Mouse (Mus musculus): Measurements from ENCODE around the gene Dera.

Gene Dera

DNA sequence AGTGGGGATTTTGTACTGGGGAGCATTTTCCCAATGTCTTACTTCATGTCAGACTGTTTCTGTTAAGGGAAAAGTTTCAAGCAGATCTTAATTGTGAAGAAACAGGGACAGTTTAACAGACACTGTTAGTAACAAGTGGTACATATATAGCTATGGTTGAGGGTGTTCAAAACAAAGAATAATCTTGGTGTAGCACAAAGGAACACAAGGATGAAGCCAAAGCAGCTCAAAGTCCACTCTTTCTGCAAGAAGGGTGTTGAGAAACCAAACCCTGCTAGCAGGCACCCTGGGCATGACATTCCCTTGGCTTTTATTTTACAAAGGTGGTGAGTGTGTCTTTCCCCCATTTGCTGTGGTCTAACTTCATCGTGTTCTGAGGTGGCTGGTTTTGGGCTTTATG is 3.5 kb downstream of the Dera start:
- no peak for DNase-seq (ENCODE audit: low spot score)

GRCm38 (mm10) chr6:137759681-137760080 is 5.3 kb downstream of the Dera start:
- DNase-seq (ENCODE audit: low spot score), result peak; percentile 31

- no peak for DNase-seq (ENCODE audit: low spot score)
These were observed 6.6 kb downstream of the Dera start for GRCm38 (mm10) chr6:137760966-137761365.

DNA sequence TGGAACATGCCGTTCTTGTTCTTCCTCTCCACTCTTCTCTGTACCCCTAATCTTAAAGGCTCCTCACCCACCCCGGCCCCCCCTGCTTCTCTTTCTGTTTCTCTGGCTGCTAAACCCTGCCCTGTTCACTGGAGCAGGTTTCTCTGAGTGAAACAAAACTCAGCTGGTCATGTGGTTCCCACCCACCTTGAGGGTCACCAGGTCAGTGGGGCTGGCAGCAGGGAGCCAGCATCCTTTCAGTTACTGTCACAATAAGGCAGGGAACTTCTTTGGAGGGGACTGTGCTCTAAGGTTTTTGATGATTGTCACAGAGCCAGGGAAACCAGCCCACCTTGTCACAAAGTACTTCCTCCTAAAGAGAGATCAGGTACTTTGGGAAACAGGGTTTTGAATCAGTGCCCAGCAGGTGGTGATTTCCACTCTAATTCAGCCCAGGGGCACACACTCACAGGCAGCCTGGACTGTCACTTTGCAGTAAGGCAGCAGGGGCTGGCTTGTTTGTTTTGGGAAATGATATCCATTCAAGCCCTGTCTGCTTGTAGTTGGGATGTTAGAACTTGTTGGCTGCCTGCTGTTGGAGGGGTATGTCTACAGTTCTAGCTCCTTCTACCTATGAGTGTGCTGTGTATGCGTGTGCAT is 10.3 kb downstream of the Dera start:
- peak; percentile 14 for DNase-seq (ENCODE audit: low spot score)

- no peak for DNase-seq (ENCODE audit: low spot score)
These were observed 11.8 kb downstream of the Dera start for GRCm38 (mm10) chr6:137766177-137766576.

DNA sequence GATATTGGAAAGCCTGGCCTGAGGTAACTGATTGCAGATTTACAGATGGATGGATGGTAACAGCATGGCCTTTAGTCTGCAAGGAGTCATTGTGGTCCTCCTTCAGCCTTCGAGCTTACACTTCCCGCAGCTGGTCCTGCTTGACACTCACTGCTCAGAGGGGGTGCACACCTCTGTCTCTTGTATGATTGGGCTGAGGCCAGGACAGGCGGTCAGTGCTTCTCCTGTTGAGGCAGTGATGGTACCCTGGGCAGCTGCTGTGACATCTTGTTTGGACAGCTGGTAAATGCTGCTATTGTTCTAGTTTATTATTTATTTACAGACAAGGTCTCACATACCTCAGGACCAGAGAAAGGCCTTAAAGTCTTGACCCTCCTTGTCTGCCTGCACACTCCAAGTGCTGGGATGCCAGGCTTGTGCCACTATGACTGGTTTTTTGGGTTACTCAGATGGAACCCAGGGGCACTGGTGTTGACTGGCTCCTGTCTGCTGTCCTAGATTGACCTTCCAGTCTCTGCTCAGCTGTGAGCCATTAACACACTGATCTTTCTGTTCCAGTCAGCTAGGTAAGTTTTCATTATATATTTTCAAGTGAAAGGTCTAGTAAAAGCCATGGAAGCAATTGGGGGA is 17.4 kb downstream of the Dera start:
- DNase-seq (ENCODE audit: low spot score), result no peak

DNA sequence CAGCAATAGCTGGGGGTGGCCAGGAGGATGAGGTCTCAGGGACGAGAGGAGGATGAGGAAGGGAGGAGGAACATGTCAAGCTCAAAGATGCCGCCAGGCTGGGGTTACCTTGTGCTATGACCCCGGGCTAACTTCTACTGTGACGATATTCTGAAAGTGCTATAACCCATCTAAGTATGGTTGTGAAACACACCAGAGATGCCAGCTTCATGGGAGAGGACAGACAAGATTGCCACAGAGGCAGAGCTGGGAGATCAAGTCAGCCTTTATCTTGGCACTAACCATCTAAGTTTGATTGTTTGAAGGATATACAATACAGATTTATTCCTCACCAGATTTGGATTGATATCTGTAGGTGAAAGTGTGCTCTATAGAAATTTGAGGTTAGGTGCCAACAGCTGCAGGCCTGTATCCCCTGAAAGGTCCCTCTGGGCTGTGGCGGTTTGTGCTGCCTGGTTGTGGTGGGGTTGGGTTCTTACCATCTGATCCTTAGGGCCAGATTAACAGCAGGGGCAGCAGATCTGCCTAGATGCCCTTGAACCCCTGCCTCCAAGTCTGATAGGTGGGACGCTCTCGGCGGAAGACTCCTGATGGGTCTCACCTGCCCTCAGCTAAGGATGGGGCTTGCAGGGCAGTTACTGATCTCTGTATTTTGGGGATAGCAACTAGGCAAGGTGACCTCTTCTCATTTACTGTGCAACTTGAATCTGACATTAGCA is 18.7 kb downstream of the Dera start:
- DNase-seq (ENCODE audit: low spot score), result no peak

DNA sequence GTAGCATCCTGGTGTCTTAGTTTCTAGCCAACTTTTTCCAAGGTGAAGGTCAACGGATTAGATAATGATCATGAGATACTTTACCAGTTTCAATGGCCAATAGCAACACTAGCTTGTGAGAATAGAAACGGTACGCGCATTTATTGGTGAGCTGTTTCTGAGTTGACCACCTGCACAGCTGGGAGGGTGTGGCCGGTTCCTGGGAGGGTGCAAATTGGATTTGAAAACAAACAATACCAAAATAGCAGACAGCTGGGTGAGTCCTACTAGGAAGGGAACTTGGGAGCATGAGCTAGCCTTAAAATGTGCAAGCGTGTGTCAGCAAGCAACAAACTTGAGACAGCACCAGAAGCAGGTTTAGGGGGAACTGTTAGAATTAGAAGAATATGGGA is 19.3 kb downstream of the Dera start:
- no peak for DNase-seq (ENCODE audit: low spot score)

DNA sequence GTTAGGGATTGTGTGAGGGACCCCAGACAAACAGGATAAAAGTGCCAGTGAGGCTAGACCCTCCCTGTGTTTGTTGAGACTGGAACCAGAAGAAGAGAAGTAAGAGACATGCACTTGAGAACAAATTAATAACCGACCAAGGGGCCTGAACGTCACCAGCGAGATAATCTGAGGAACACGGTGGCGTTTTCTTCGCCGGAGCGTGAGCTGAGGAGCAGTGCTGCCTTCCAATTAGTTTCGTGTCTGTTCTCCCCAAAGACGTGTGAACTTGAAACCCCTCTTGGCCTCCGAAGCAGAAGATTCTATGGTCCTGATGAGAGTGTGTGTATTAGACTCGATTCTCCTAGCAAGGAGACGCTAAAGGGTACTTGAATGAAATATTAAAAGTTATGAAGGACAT is 19.8 kb downstream of the Dera start:
- no peak for DNase-seq (ENCODE audit: low spot score)

DNA sequence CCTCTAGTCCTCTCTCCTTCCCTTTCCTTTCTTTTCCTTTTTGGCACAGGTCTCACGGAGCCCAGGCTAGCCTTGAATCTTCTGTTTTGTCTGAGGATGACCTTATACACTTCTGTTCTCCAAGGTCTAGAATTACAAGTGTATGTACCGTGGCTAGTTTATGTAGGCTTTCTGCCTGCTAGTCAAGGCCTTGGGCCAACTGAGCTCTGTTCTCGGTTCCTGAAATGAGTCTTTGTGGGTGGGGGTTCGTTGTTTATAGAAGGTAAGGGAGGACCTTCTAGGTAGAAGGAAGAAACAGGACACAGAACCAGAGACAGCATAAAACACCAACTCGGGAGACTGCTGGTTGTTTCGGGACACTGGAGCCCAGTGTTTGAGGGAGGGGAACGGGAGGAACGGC is 20.8 kb downstream of the Dera start:
- no peak for DNase-seq (ENCODE audit: low spot score)

- no peak for DNase-seq (ENCODE audit: low spot score)
These were observed 22.6 kb downstream of the Dera start for GRCm38 (mm10) chr6:137776981-137777380.

- DNase-seq (ENCODE audit: low spot score), result no peak
These were observed 29.7 kb downstream of the Dera start for GRCm38 (mm10) chr6:137783899-137784637.

- peak; percentile 14 for DNase-seq (ENCODE audit: low spot score)
These were observed 34.7 kb downstream of the Dera start for GRCm38 (mm10) chr6:137788976-137789590.

- no peak for DNase-seq (ENCODE audit: low spot score)
These were observed 35.3 kb downstream of the Dera start for GRCm38 (mm10) chr6:137789658-137790057.

- peak; percentile 12 for DNase-seq (ENCODE audit: low spot score)
These were observed 41.1 kb downstream of the Dera start for GRCm38 (mm10) chr6:137795494-137795893.

GRCm38 (mm10) chr6:137796596-137797567 is 42.5 kb downstream of the Dera start:
- peak; percentile 76 for DNase-seq (ENCODE audit: low spot score)

DNA sequence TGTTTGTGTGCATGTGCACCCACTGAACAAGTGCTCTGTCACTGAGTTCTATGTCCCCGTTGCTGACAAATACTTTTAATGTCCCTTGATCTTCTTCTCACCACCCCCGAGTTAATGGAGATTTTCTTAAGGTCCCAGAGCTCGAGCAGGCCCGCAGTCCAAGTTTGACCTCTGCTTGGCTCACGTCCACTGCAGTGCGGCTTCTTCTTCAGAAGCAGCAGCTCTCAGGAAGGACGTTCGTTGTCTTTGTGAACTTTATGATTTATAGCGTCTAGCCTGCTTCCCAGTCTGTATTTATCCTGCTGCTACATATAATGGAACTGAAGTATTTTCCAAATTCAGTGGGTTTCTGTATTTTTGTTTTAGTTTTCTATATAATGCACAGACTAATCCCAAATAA is 44.9 kb downstream of the Dera start:
- no peak for DNase-seq (ENCODE audit: low spot score)

- peak; percentile 33 for DNase-seq (ENCODE audit: low spot score)
These were observed 49.2 kb downstream of the Dera start for GRCm38 (mm10) chr6:137803456-137804005.

- DNase-seq (ENCODE audit: low spot score), result peak; percentile 20
These were observed 49.8 kb downstream of the Dera start for GRCm38 (mm10) chr6:137804121-137804520.

- peak; percentile 43 for DNase-seq (ENCODE audit: low spot score)
These were observed 50.3 kb downstream of the Dera start for GRCm38 (mm10) chr6:137804606-137805005.

- DNase-seq (ENCODE audit: low spot score), result no peak
These were observed 52.0 kb downstream of the Dera start for GRCm38 (mm10) chr6:137806342-137806741.

Measured in embryo, embryonic 10.5 days (tissue).